34 mouse cellular contexts compared by ENCODE assay signal in genomic region chr15:101924635-101925034, GRCm38 (mm10). TPM values are rescaled to one million over a fixed set of nuclear protein-coding genes. Genes with fewer than 3 reads are reported as not detected.
DNase-seq lines count a peak whose midpoint lies in the region; ATAC-seq and TF ChIP-seq lines count a peak whose summit lies in the region.
"Had no signal": no experiment of that assay in that cellular context is flagged by ENCODE, and none has a peak within 500 bp of the region (broad histone marks: within the 10 kb centered on the region; RNA-seq: fewer than 3 reads in every experiment).

Krt4 (minus strand) TSS chr15:101924735.

- no peak for ATAC-seq in midbrain, embryonic 11.5 days (ENCODE audit: low FRiP score)
- no peak for ATAC-seq in midbrain, postnatal 0 days (ENCODE audit: low FRiP score)
- ATAC-seq in stomach, embryonic 14.5 days (ENCODE audit: insufficient number of reproducible peaks, insufficient read depth, low FRiP score, low read depth), result no peak
- ATAC-seq in forebrain, embryonic 16.5 days, result no peak
- ATAC-seq in inflammation-experienced regulatory T-cells, adult 6 months, result no peak
- ATAC-seq: activated CD4-positive, CD25-positive, alpha-beta regulatory T cell, adult 4 months; hindbrain, postnatal 0 days; intestine, embryonic 16.5 days had no signal

- TF ChIP-seq POLR2A in ES-Bruce4 (IDR thresholded peaks at IDR 0.05; ENCODE audit: insufficient read depth, low read length), result no peak

- peaks cover 8% of the 10 kb centered on the region for H3K4me1 ChIP-seq in heart, embryonic 10.5 days
- peaks cover under 1% of the 10 kb centered on the region for H3K4me1 ChIP-seq in midbrain, embryonic 11.5 days (ENCODE audit: control insufficient read depth, insufficient read depth, low read length)
- no peaks in the 10 kb centered on the region for H3K4me1 ChIP-seq in midbrain, postnatal 0 days (ENCODE audit: insufficient read depth, low read length)
- no peaks in the 10 kb centered on the region for H3K4me1 ChIP-seq in ES-Bruce4 (ENCODE audit: control insufficient read depth, insufficient read depth, low read length)
- peaks cover 6% of the 10 kb centered on the region; the same call in 1 of the 2 replicates for H3K4me1 ChIP-seq in stomach, embryonic 14.5 days (ENCODE audit: control insufficient read depth, insufficient read depth, low read length)
- no peaks in the 10 kb centered on the region for H3K4me1 ChIP-seq in forebrain, embryonic 16.5 days (replicated peaks; ENCODE audit: control insufficient read depth, insufficient read depth, low read length)

- no peak for TF ChIP-seq EP300 in ES-Bruce4 (IDR thresholded peaks at IDR 0.05; ENCODE audit: insufficient read depth, low read depth, low read length)

- no peak within 1 kb of the TSS for H3K4me2 ChIP-seq in midbrain, embryonic 11.5 days
- no peak within 1 kb of the TSS for H3K4me2 ChIP-seq in midbrain, postnatal 0 days (ENCODE audit: low read depth, low read length, poor library complexity, severe bottlenecking)
- no peak within 1 kb of the TSS for H3K4me2 ChIP-seq in stomach, embryonic 14.5 days (replicated peaks; ENCODE audit: low read depth, low read length)
- no peak within 1 kb of the TSS for H3K4me2 ChIP-seq in forebrain, embryonic 16.5 days (ENCODE audit: low read length)
- H3K4me2 ChIP-seq: embryonic facial prominence, embryonic 12.5 days; heart, embryonic 11.5 days; hindbrain, embryonic 12.5 days; liver, embryonic 11.5 days; midbrain, embryonic 12.5 days; neural tube, embryonic 13.5 days had no signal

- 69% methylated on average over 11 of the region's 11 CpGs for WGBS in heart, embryonic 10.5 days
- WGBS in midbrain, embryonic 11.5 days, result 84% methylated on average over 11 of the region's 11 CpGs
- WGBS in midbrain, postnatal 0 days, result 80% methylated on average over 11 of the region's 11 CpGs
- WGBS in stomach, embryonic 14.5 days, result 64% methylated on average over 11 of the region's 11 CpGs
- 83% methylated on average over 11 of the region's 11 CpGs for WGBS in forebrain, embryonic 16.5 days

- H3K4me3 ChIP-seq in heart, embryonic 10.5 days, result no peak within 1 kb of the TSS
- H3K4me3 ChIP-seq in midbrain, embryonic 11.5 days (ENCODE audit: low read depth, low read length), result no peak within 1 kb of the TSS
- no peak within 1 kb of the TSS for H3K4me3 ChIP-seq in midbrain, postnatal 0 days (ENCODE audit: low read depth, low read length)
- H3K4me3 ChIP-seq in ES-Bruce4 (ENCODE audit: low read depth, low read length), result peak within 1 kb of the TSS; percentile 8
- H3K4me3 ChIP-seq in stomach, embryonic 14.5 days (ENCODE audit: low read depth, low read length), result no peak within 1 kb of the TSS
- H3K4me3 ChIP-seq in forebrain, embryonic 16.5 days (replicated peaks; ENCODE audit: low read length), result no peak within 1 kb of the TSS
- H3K4me3 ChIP-seq: embryonic facial prominence, embryonic 12.5 days; erythroblast, embryonic 14.5 days; hindbrain, embryonic 12.5 days; midbrain, embryonic 12.5 days; neural tube, embryonic 13.5 days had no signal

- H3K27me3 ChIP-seq in heart, embryonic 10.5 days (ENCODE audit: insufficient read depth, poor library complexity, severe bottlenecking), result peaks cover 37% of the 10 kb centered on the region; the same call in 1 of the 2 replicates
- H3K27me3 ChIP-seq in midbrain, embryonic 11.5 days (ENCODE audit: control insufficient read depth, insufficient read depth, low read length), result no peaks in the 10 kb centered on the region
- H3K27me3 ChIP-seq in midbrain, postnatal 0 days (ENCODE audit: insufficient read depth, low read length), result no peaks in the 10 kb centered on the region
- no peaks in the 10 kb centered on the region for H3K27me3 ChIP-seq in ES-Bruce4 (ENCODE audit: control insufficient read depth, insufficient read depth, low read length, poor library complexity, severe bottlenecking)
- no peaks in the 10 kb centered on the region for H3K27me3 ChIP-seq in stomach, embryonic 14.5 days (ENCODE audit: control insufficient read depth, insufficient read depth, low read length)
- H3K27me3 ChIP-seq in forebrain, embryonic 16.5 days (replicated peaks; ENCODE audit: control insufficient read depth, insufficient read depth, low read length), result no peaks in the 10 kb centered on the region

- H3K36me3 ChIP-seq in heart, embryonic 10.5 days, result no peaks in the 10 kb centered on the region
- H3K36me3 ChIP-seq in midbrain, embryonic 11.5 days (ENCODE audit: control insufficient read depth, insufficient read depth, low read length), result no peaks in the 10 kb centered on the region
- H3K36me3 ChIP-seq in midbrain, postnatal 0 days (ENCODE audit: insufficient read depth, low read length), result no peaks in the 10 kb centered on the region
- H3K36me3 ChIP-seq in ES-Bruce4 (ENCODE audit: control insufficient read depth, insufficient read depth, low read length, poor library complexity, severe bottlenecking), result no peaks in the 10 kb centered on the region
- no peaks in the 10 kb centered on the region for H3K36me3 ChIP-seq in stomach, embryonic 14.5 days (ENCODE audit: control insufficient read depth, insufficient read depth, low read length)
- no peaks in the 10 kb centered on the region for H3K36me3 ChIP-seq in forebrain, embryonic 16.5 days (ENCODE audit: control insufficient read depth, insufficient read depth)
- H3K36me3 ChIP-seq: embryonic facial prominence, embryonic 12.5 days; hindbrain, embryonic 12.5 days; midbrain, embryonic 12.5 days; neural tube, embryonic 13.5 days had no signal

- H3K9ac ChIP-seq in midbrain, embryonic 11.5 days (ENCODE audit: low read length), result no peak within 1 kb of the TSS
- no peak within 1 kb of the TSS for H3K9ac ChIP-seq in midbrain, postnatal 0 days (replicated peaks; ENCODE audit: low read length, poor library complexity, severe bottlenecking)
- no peak within 1 kb of the TSS for H3K9ac ChIP-seq in ES-Bruce4 (ENCODE audit: low read depth, poor library complexity, severe bottlenecking)
- H3K9ac ChIP-seq in stomach, embryonic 14.5 days (replicated peaks; ENCODE audit: low read depth, low read length), result no peak within 1 kb of the TSS
- H3K9ac ChIP-seq in forebrain, embryonic 16.5 days (replicated peaks; ENCODE audit: low read depth, low read length), result no peak within 1 kb of the TSS
- H3K9ac ChIP-seq: embryonic facial prominence, embryonic 12.5 days; hindbrain, embryonic 12.5 days; midbrain, embryonic 12.5 days; neural tube, embryonic 13.5 days had no signal

- peak within 1 kb of the TSS; percentile 16; the same call in 1 of the 2 replicates for H3K27ac ChIP-seq in heart, embryonic 10.5 days
- H3K27ac ChIP-seq in midbrain, embryonic 11.5 days (ENCODE audit: low read depth, low read length), result no peak within 1 kb of the TSS
- H3K27ac ChIP-seq in midbrain, postnatal 0 days (ENCODE audit: low read depth, low read length), result no peak within 1 kb of the TSS
- no peak within 1 kb of the TSS for H3K27ac ChIP-seq in ES-Bruce4 (ENCODE audit: insufficient read depth, low read length)
- no peak within 1 kb of the TSS for H3K27ac ChIP-seq in stomach, embryonic 14.5 days (ENCODE audit: low read length)
- H3K27ac ChIP-seq in forebrain, embryonic 16.5 days (ENCODE audit: low read length), result no peak within 1 kb of the TSS
- H3K27ac ChIP-seq: embryonic facial prominence, embryonic 12.5 days; hindbrain, embryonic 12.5 days; hindbrain, postnatal 0 days; midbrain, embryonic 12.5 days; neural tube, embryonic 13.5 days had no signal

- DNase-seq in heart, embryonic 10.5 days (ENCODE audit: low spot score), result no peak
- no peak for DNase-seq in heart, adult 18-20 months
- peak; percentile 31 for DNase-seq in midbrain, embryonic 11.5 days (ENCODE audit: low spot score, missing footprints)
- no peak for DNase-seq in midbrain, postnatal 0 days (ENCODE audit: low spot score)
- DNase-seq: adrenal gland, adult 2 months; cerebellum, adult 8-10 months; cerebellum, postnatal 25 days; gastrocnemius, postnatal 14 days; heart, postnatal 36 days; kidney, adult 8-10 months; kidney, postnatal 10 days; layer of hippocampus, adult 9-11 months; thymus, adult 18-20 months; thymus, postnatal 36 days had no signal

- no peak for TF ChIP-seq CTCF in midbrain, postnatal 0 days (IDR thresholded peaks at IDR 0.05)
- no peak for TF ChIP-seq CTCF in ES-Bruce4 (IDR thresholded peaks at IDR 0.05; ENCODE audit: low read depth, low read length)

- no peaks in the 10 kb centered on the region for H3K9me3 ChIP-seq in heart, embryonic 10.5 days
- no peaks in the 10 kb centered on the region for H3K9me3 ChIP-seq in midbrain, embryonic 11.5 days (ENCODE audit: control insufficient read depth, low read length)
- H3K9me3 ChIP-seq in midbrain, postnatal 0 days (ENCODE audit: low read length), result no peaks in the 10 kb centered on the region
- H3K9me3 ChIP-seq in ES-Bruce4 (replicated peaks; ENCODE audit: control insufficient read depth, insufficient read depth, low read length, poor library complexity, severe bottlenecking), result no peaks in the 10 kb centered on the region
- H3K9me3 ChIP-seq in stomach, embryonic 14.5 days (ENCODE audit: control insufficient read depth, low read depth, low read length), result no peaks in the 10 kb centered on the region
- H3K9me3 ChIP-seq in forebrain, embryonic 16.5 days (ENCODE audit: control insufficient read depth, low read length), result no peaks in the 10 kb centered on the region
- H3K9me3 ChIP-seq: embryonic facial prominence, embryonic 12.5 days; hindbrain, embryonic 12.5 days; midbrain, embryonic 12.5 days; neural tube, embryonic 13.5 days had no signal

RNA-seq across cellular contexts. Expression of gene Krt4, which starts in this region (rescaled TPM):
- 0.09 TPM in 1 of 2 replicates, not detected in the other for polyA plus RNA-seq in heart, embryonic 10.5 days (2016; fragmentation: Nextera tagmentation; extraction: Ambion mirVana)
- total RNA-seq in heart, adult 18-20 months (2021), result under 1 TPM in 1 of 2 experiments, not detected in 1; 0.33 TPM
- not detected in 2 replicates for polyA plus RNA-seq in midbrain, embryonic 11.5 days (2014; fragmentation: Nextera tagmentation; extraction: Ambion mirVana)
- total RNA-seq in midbrain, postnatal 0 days (2014; rRNA removed), result 0.38 TPM in 1 of 2 replicates, not detected in the other
- not detected in 2 replicates for polyA plus RNA-seq in midbrain, postnatal 0 days (2015; fragmentation: Nextera tagmentation; extraction: Ambion mirVana)
- polyA plus RNA-seq in ES-Bruce4 (2011; ENCODE audit: insufficient read depth, insufficient read length, low read depth, missing spikeins), result not detected in 2 replicates
- polyA plus RNA-seq in stomach, embryonic 14.5 days (2014; fragmentation: Nextera tagmentation; extraction: Ambion mirVana), result 60.1 and 100 TPM in 2 replicates
- 0.55 TPM in 1 of 2 replicates, not detected in the other for polyA plus RNA-seq in forebrain, embryonic 16.5 days (2015; fragmentation: Nextera tagmentation; extraction: Ambion mirVana)
- polyA plus RNA-seq in inflammation-experienced regulatory T-cells, adult 6 months (2017; shearing (Covaris generic)), result not detected
- total RNA-seq: adrenal gland, adult 2 months; adrenal gland, postnatal 4 days; granulocyte monocyte progenitor cell, adult 5-6 weeks; heart, postnatal 36 days; hindbrain, postnatal 0 days; left cerebral cortex, postnatal 10 days; megakaryocyte, adult 5-6 weeks had no signal
- polyA plus RNA-seq: activated CD4-positive, CD25-positive, alpha-beta regulatory T cell, adult 4 months; erythroblast, embryonic 14.5 days; forebrain, embryonic 11.5 days; hindbrain, embryonic 12.5 days; hindbrain, postnatal 0 days; limb, embryonic 11.5 days; liver, embryonic 11.5 days; midbrain, embryonic 12.5 days had no signal

Comparison
In these comparisons a context has a peak if more than half of its experiments do, and no peak if none do; other contexts are left out.
1. RNA of gene Krt4 (polyA plus RNA-seq): 60.1 to 100 TPM in stomach, embryonic 14.5 days; 0.55 TPM in forebrain, embryonic 16.5 days, 0.09 TPM in heart, embryonic 10.5 days, not detected in midbrain, embryonic 11.5 days, not detected in midbrain, postnatal 0 days, not detected in ES-Bruce4 and not detected in inflammation-experienced regulatory T-cells, adult 6 months; every median in the first group is over 10 times any median in the second.
2. Peak in DNase-seq in midbrain, embryonic 11.5 days; RNA of the gene not detected or under 1 TPM.